ENCODE assay signal across 27 mouse cellular contexts in the genomic region with DNA sequence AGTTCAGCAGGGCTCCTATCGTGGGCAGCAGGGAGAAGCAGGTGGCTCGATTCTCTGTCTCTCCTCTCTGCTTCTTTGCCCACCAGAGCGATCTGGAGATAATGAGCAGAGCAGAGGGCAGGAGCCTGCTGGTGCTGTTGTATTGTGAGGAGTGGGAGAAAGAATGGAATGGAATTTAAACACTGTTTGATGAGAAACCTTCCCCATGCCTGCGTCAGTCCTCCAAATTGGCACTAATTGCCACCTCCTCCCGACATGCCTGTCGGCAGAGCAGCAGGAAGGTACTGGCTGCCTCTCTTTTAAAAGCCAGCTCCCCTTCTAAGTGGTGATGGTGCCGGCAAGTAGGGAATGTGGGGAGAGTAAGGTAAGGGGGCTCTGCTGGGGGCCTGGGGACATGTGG.
DNase-seq lines count a peak whose midpoint lies in the region; ATAC-seq lines count a peak whose summit lies in the region.
"Had no signal": no experiment of that assay in that cellular context is flagged by ENCODE, and none has a peak within 500 bp of the region (broad histone marks: within the 10 kb centered on the region; RNA-seq: fewer than 3 reads in every experiment).

No protein-coding gene starts in this region.

- no peak overlapping the region for H3K4me3 ChIP-seq in hindbrain, embryonic 13.5 days
- H3K4me3 ChIP-seq in hindbrain, embryonic 11.5 days (ENCODE audit: low read depth, low read length): no peak overlapping the region
- H3K4me3 ChIP-seq in midbrain, embryonic 11.5 days (ENCODE audit: low read depth, low read length): no peak overlapping the region
- H3K4me3 ChIP-seq in midbrain, embryonic 16.5 days (ENCODE audit: low read depth, low read length): no peak overlapping the region
- no peak overlapping the region for H3K4me3 ChIP-seq in forebrain, embryonic 15.5 days
- H3K4me3 ChIP-seq: embryonic facial prominence, embryonic 12.5 days; heart, embryonic 10.5 days; heart, embryonic 15.5 days; hindbrain, embryonic 15.5 days; liver, embryonic 12.5 days had no signal

- 19% methylated on average over 7 of the region's 7 CpGs for WGBS in hindbrain, embryonic 13.5 days
- 28% methylated on average over 7 of the region's 7 CpGs for WGBS in hindbrain, embryonic 11.5 days
- WGBS in midbrain, embryonic 11.5 days: 31% methylated on average over 7 of the region's 7 CpGs
- 15% methylated on average over 7 of the region's 7 CpGs for WGBS in midbrain, embryonic 16.5 days
- WGBS in forebrain, embryonic 15.5 days: under 1% methylated on average over 7 of the region's 7 CpGs

- H3K4me1 ChIP-seq in hindbrain, embryonic 13.5 days (replicated peaks): peaks cover 13% of the 10 kb centered on the region; the same call in 1 of the 2 replicates
- no peaks in the 10 kb centered on the region for H3K4me1 ChIP-seq in hindbrain, embryonic 11.5 days (replicated peaks; ENCODE audit: control insufficient read depth, insufficient read depth, low read length)
- H3K4me1 ChIP-seq in midbrain, embryonic 11.5 days (ENCODE audit: control insufficient read depth, insufficient read depth, low read length): no peaks in the 10 kb centered on the region
- H3K4me1 ChIP-seq in midbrain, embryonic 16.5 days (ENCODE audit: control insufficient read depth, insufficient read depth, low read length): peaks cover 3% of the 10 kb centered on the region; the same call in 1 of the 2 replicates
- peaks cover 13% of the 10 kb centered on the region for H3K4me1 ChIP-seq in forebrain, embryonic 15.5 days
- H3K4me1 ChIP-seq: embryonic facial prominence, embryonic 12.5 days; heart, embryonic 10.5 days; heart, embryonic 15.5 days; liver, embryonic 12.5 days had no signal

- no peak for ATAC-seq in hindbrain, embryonic 13.5 days (ENCODE audit: low FRiP score)
- no peak for ATAC-seq in hindbrain, embryonic 11.5 days (ENCODE audit: low FRiP score)
- ATAC-seq in midbrain, embryonic 11.5 days (ENCODE audit: low FRiP score): no peak
- no peak for ATAC-seq in midbrain, embryonic 16.5 days
- peak; percentile 32; the same call in 1 of the 2 replicates for ATAC-seq in forebrain, embryonic 15.5 days (replicated peaks)
- ATAC-seq in erythroid progenitor cell, adult 5-6 weeks (replicated peaks; ENCODE audit: low FRiP score, poor library complexity, severe bottlenecking): no peak
- ATAC-seq: inflammation-experienced regulatory T-cells, adult 6 months; liver, embryonic 12.5 days; liver, postnatal 0 days; Patski had no signal

- H3K27me3 ChIP-seq in hindbrain, embryonic 13.5 days: no peaks in the 10 kb centered on the region
- H3K27me3 ChIP-seq in hindbrain, embryonic 11.5 days (ENCODE audit: control insufficient read depth, insufficient read depth, low read length): no peaks in the 10 kb centered on the region
- no peaks in the 10 kb centered on the region for H3K27me3 ChIP-seq in midbrain, embryonic 11.5 days (ENCODE audit: control insufficient read depth, insufficient read depth, low read length)
- no peaks in the 10 kb centered on the region for H3K27me3 ChIP-seq in midbrain, embryonic 16.5 days (ENCODE audit: control insufficient read depth, insufficient read depth, low read depth, low read length)
- no peaks in the 10 kb centered on the region for H3K27me3 ChIP-seq in forebrain, embryonic 15.5 days
- H3K27me3 ChIP-seq: heart, embryonic 15.5 days; hindbrain, embryonic 15.5 days had no signal

- H3K9ac ChIP-seq in hindbrain, embryonic 13.5 days: 0 out of 2 replicates have a peak overlapping the region, but pooled peaks have one; percentile 8
- no peak overlapping the region for H3K9ac ChIP-seq in hindbrain, embryonic 11.5 days (ENCODE audit: low read depth, low read length)
- H3K9ac ChIP-seq in midbrain, embryonic 11.5 days (ENCODE audit: low read length): no peak overlapping the region
- H3K9ac ChIP-seq in midbrain, embryonic 16.5 days (ENCODE audit: low read depth, low read length): no peak overlapping the region
- H3K9ac ChIP-seq in forebrain, embryonic 15.5 days (replicated peaks): no peak overlapping the region
- H3K9ac ChIP-seq: embryonic facial prominence, embryonic 12.5 days; heart, embryonic 15.5 days; hindbrain, embryonic 15.5 days; liver, embryonic 12.5 days; liver, postnatal 0 days had no signal

- no peak overlapping the region for H3K4me2 ChIP-seq in hindbrain, embryonic 13.5 days
- no peak overlapping the region for H3K4me2 ChIP-seq in hindbrain, embryonic 11.5 days (replicated peaks; ENCODE audit: low read depth, low read length)
- H3K4me2 ChIP-seq in midbrain, embryonic 11.5 days: no peak overlapping the region
- H3K4me2 ChIP-seq in midbrain, embryonic 16.5 days (ENCODE audit: low read length): no peak overlapping the region
- 0 out of 2 replicates have a peak overlapping the region, but pooled peaks have one; percentile 19 for H3K4me2 ChIP-seq in forebrain, embryonic 15.5 days (replicated peaks)
- H3K4me2 ChIP-seq: embryonic facial prominence, embryonic 12.5 days; heart, embryonic 15.5 days; hindbrain, embryonic 15.5 days; liver, embryonic 12.5 days had no signal

- H3K9me3 ChIP-seq in hindbrain, embryonic 13.5 days: no peaks in the 10 kb centered on the region
- H3K9me3 ChIP-seq in hindbrain, embryonic 11.5 days (ENCODE audit: control insufficient read depth, low read length): no peaks in the 10 kb centered on the region
- H3K9me3 ChIP-seq in midbrain, embryonic 11.5 days (ENCODE audit: control insufficient read depth, low read length): no peaks in the 10 kb centered on the region
- no peaks in the 10 kb centered on the region for H3K9me3 ChIP-seq in midbrain, embryonic 16.5 days (replicated peaks; ENCODE audit: control insufficient read depth, low read length, poor library complexity, severe bottlenecking)
- H3K9me3 ChIP-seq in forebrain, embryonic 15.5 days: no peaks in the 10 kb centered on the region
- H3K9me3 ChIP-seq: embryonic facial prominence, embryonic 12.5 days; heart, embryonic 10.5 days; heart, embryonic 15.5 days; hindbrain, embryonic 15.5 days; liver, embryonic 12.5 days had no signal

- no peaks in the 10 kb centered on the region for H3K36me3 ChIP-seq in hindbrain, embryonic 13.5 days
- no peaks in the 10 kb centered on the region for H3K36me3 ChIP-seq in hindbrain, embryonic 11.5 days (ENCODE audit: control insufficient read depth, insufficient read depth, low read length)
- no peaks in the 10 kb centered on the region for H3K36me3 ChIP-seq in midbrain, embryonic 11.5 days (ENCODE audit: control insufficient read depth, insufficient read depth, low read length)
- H3K36me3 ChIP-seq in midbrain, embryonic 16.5 days (ENCODE audit: control insufficient read depth, insufficient read depth, low read length): no peaks in the 10 kb centered on the region
- H3K36me3 ChIP-seq in forebrain, embryonic 15.5 days: no peaks in the 10 kb centered on the region
- H3K36me3 ChIP-seq: embryonic facial prominence, embryonic 12.5 days; heart, embryonic 10.5 days; heart, embryonic 15.5 days; hindbrain, embryonic 15.5 days; liver, embryonic 12.5 days had no signal

- intact Hi-C loops in left cerebral cortex, postnatal 10 days (cut with DNase I): no loop called here

- H3K27ac ChIP-seq in hindbrain, embryonic 13.5 days: no peak overlapping the region
- no peak overlapping the region for H3K27ac ChIP-seq in hindbrain, embryonic 11.5 days (ENCODE audit: low read depth, low read length)
- no peak overlapping the region for H3K27ac ChIP-seq in midbrain, embryonic 11.5 days (ENCODE audit: low read depth, low read length)
- H3K27ac ChIP-seq in midbrain, embryonic 16.5 days (ENCODE audit: low read length): no peak overlapping the region
- H3K27ac ChIP-seq in forebrain, embryonic 15.5 days (replicated peaks): peak overlapping the region; percentile 32; the same call in 1 of the 2 replicates
- H3K27ac ChIP-seq: embryonic facial prominence, embryonic 12.5 days; heart, embryonic 10.5 days; heart, embryonic 15.5 days; hindbrain, embryonic 15.5 days; liver, embryonic 12.5 days had no signal

- no peak for DNase-seq in hindbrain, embryonic 11.5 days (ENCODE audit: low spot score)
- DNase-seq in midbrain, embryonic 11.5 days (ENCODE audit: low spot score, missing footprints): peak; percentile 12
- no peak for DNase-seq in left cerebral cortex, postnatal 10 days (ENCODE audit: extremely low spot score in 1 of 2, low spot score in 2 of 2)
- DNase-seq: adrenal gland, postnatal 14 days; cerebellum, adult 11-12 months; cerebellum, adult 9-11 months; embryo, embryonic 11 days; gastrocnemius, postnatal 25 days; heart, adult 11 months; kidney, adult 11 months; kidney, postnatal 14 days; left cerebral cortex, postnatal 4 days; liver, postnatal 0 days; lung, postnatal 36 days; midbrain, embryonic 14.5 days; right cerebral cortex, postnatal 4 days had no signal
